Mouse (Mus musculus) liver, adult 2 months (tissue): ENCODE measurements around the gene St5. TPM values are rescaled to one million over a fixed set of nuclear protein-coding genes. Genes with fewer than 3 reads are reported as not detected.

Experiments used
- DNase-seq: peaks from one replicate; pipeline ENCODE4 v3.0.0-alpha.2; 2011; ENCODE audit warnings: low read depth, low spot score; ENCODE audit errors: extremely low read depth
- H3K27ac ChIP-seq: fragments of 200-500 bp; replicated peaks from 2 replicates; pipeline ENCODE4 v1.5.1; 2012; ENCODE audit warnings: low read depth, mild to moderate bottlenecking, control low read depth, inconsistent platforms, low read length; ENCODE audit not compliant: insufficient read depth
- H3K27me3 ChIP-seq: fragments of 200-500 bp; 2 replicates; pipeline ENCODE4 v1.6.1; 2012; ENCODE audit warnings: mild to moderate bottlenecking, moderate library complexity, low read length, inconsistent platforms; ENCODE audit not compliant: control insufficient read depth, insufficient read depth
- H3K36me3 ChIP-seq: fragments of 200-500 bp; 2 replicates; pipeline ENCODE4 v1.6.1; 2012; ENCODE audit warnings: low read length, inconsistent platforms; ENCODE audit not compliant: control insufficient read depth, insufficient read depth
- H3K4me1 ChIP-seq: fragments of 200-500 bp; 2 replicates; pipeline ENCODE4 v1.6.1; 2011; ENCODE audit warnings: low read length; ENCODE audit not compliant: control insufficient read depth, insufficient read depth
- H3K4me3 ChIP-seq: fragments of 200-500 bp; 2 replicates; pipeline ENCODE4 v1.5.1; 2011; ENCODE audit warnings: low read depth, mild to moderate bottlenecking, control low read depth, low read length, moderate library complexity; ENCODE audit not compliant: insufficient read depth
- H3K79me2 ChIP-seq: fragments of 200-500 bp; 2 replicates; pipeline ENCODE4 v1.6.1; 2012; ENCODE audit warnings: inconsistent platforms, mild to moderate bottlenecking, low read length, moderate library complexity; ENCODE audit not compliant: control insufficient read depth, insufficient read depth
- H3K9ac ChIP-seq: fragments of 200-500 bp; 2 replicates; pipeline ENCODE4 v1.6.1; 2012; ENCODE audit warnings: low read depth, mild to moderate bottlenecking, control low read depth, inconsistent platforms, low read length
- CTCF ChIP-seq: fragments of 200-500 bp; IDR thresholded peaks from 2 replicates; pipeline ENCODE4 v1.5.1; 2011; ENCODE audit warnings: low read depth, low read length, control low read depth
- POLR2A ChIP-seq: fragments of 200-500 bp; IDR thresholded peaks from 2 replicates; pipeline ENCODE4 v1.6.1; 2011; ENCODE audit warnings: low read length, control low read depth; ENCODE audit not compliant: insufficient read depth; ENCODE audit errors: extremely low read depth
- WGBS: fragments of 180-500 bp; shearing (Covaris S2); methylation state at CpG from one replicate; pipeline ENCODE4 v1.1.7; 2018; 5-methylcytosine and 5-hydroxymethylcytosine counted together
- polyA plus RNA-seq: library from polyadenylated mRNA; depleted of rRNA; stranded (reverse); fragments of >200 nt; gene quantifications from 2 replicates; pipeline ENCODE4 v1.2.3, GENCODE M21; 2012
- total RNA-seq: library from RNA; depleted of rRNA; stranded (reverse); fragments of >200 nt; gene quantifications from 2 replicates; pipeline ENCODE4 v1.2.3, GENCODE M21; 2014

Gene St5
- total and polyA plus RNA-seq, 2 experiments: 8.3 to 36.4 TPM

DNA sequence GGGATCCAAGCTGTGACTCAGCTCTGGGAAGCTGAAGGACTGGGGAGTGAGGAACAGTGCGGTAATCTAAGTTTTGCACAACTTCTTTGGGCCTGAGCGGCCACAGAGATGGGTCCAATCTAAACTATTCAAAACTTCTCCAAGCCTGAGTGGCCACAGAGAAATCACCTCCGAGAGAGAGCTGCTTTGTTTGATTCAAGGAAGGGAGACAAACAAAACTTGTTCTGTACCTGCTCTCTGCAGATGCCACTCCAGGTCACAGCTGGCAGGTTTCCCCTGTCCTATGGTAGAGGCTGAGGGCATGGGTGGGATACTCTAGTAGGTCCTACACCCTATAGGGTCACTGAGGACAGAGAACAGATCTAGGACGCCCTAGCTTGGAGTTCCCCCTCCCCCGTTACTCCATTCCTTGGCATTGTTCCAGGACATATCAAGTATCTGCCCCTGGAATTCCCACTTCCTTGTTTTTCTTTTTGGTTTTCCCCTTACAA lies 89.8 kb downstream of the St5 start:
- no peak for DNase-seq
- WGBS: 55% methylated on average over 5 of the region's 5 CpGs
- no peaks in the 10 kb centered on the region for H3K36me3 ChIP-seq
- H3K27ac ChIP-seq: no peak overlapping the region
- TF ChIP-seq CTCF (no peak), POLR2A (no peak)
- no peak overlapping the region for H3K9ac ChIP-seq
- H3K79me2 ChIP-seq: peaks cover 3% of the 10 kb centered on the region; the same call in 1 of the 2 replicates
- no peaks in the 10 kb centered on the region for H3K27me3 ChIP-seq
- H3K4me3 ChIP-seq: no peak overlapping the region
- peaks cover 5% of the 10 kb centered on the region for H3K4me1 ChIP-seq

DNA sequence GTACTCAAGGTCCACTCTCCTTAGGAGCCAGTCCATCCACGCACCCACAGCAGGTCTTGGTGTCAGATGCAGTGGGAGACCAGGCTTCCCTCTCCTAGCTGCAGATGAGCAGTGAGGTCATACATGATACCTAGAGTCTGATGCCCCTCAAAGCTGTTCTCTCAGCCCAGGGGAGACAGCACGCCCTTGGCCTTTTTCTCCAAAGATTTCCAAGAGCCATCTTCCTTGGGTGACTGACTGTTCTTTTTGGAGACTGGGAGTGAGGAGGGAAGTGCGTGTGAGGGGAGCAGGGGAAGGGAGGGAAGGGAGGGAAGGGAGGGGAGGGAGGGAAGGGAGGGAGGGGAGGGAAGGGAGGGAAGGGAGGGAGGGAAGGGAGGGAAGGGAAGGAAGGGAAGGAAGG lies 90.4 kb downstream of the St5 start:
- Histone ChIP-seq H3K27me3 (no peaks in the 10 kb centered on the region), H3K79me2 (peaks cover 5% of the 10 kb centered on the region; the same call in 1 of the 2 replicates), H3K4me3 (no peak overlapping the region), H3K27ac (no peak overlapping the region), H3K9ac (no peak overlapping the region), H3K36me3 (no peaks in the 10 kb centered on the region), H3K4me1 (peaks cover 5% of the 10 kb centered on the region)
- 86% methylated on average over 3 of the region's 3 CpGs for WGBS
- DNase-seq: no peak
- TF ChIP-seq POLR2A (no peak), CTCF (no peak)

DNA sequence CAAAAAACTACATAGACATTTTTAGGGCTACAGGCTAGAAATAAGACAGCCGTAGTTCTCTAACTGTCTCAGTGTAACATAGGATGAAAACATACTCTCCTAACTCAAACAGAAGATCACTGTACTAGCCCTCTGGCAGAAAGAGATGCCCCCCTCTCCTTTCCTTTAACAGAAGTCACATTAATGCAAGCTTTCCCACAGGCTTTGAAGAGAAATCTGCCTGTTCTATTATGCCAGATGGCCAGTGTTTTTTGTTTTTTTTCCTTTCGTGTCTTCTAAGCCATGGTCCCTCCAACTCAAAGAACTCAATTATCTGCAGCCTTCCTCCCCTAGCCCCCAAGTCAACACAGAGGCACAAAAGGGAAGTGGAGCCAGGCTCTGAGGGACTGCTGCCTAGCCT lies 90.9 kb downstream of the St5 start:
- 95% methylated on average over 2 of the region's 2 CpGs for WGBS
- Histone ChIP-seq H3K27ac (no peak overlapping the region), H3K79me2 (peaks cover 7% of the 10 kb centered on the region; the same call in 1 of the 2 replicates), H3K9ac (no peak overlapping the region), H3K4me3 (no peak overlapping the region), H3K27me3 (no peaks in the 10 kb centered on the region), H3K36me3 (no peaks in the 10 kb centered on the region), H3K4me1 (peaks cover 5% of the 10 kb centered on the region)
- no peak for TF ChIP-seq POLR2A
- no peak for TF ChIP-seq CTCF
- no peak for DNase-seq

DNA sequence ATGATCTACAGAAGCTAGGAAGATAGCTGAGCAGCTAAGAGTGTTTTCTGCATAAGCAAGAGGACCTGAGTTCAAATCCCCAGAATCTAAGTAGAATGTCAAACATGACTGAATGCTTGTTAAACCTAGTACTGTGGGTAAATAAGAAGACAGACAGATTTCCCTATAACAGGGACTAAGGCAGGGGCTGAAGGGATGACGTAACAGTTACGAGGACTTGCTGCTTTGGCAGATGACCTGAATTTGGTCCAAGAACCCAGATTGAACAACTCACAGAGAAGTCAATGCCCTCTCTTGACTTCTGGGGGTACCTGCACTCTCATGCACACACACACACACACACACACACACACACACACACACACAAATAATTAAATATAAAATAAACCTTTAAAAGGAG lies 93.1 kb downstream of the St5 start:
- no peak overlapping the region for H3K4me3 ChIP-seq
- no peak overlapping the region for H3K27ac ChIP-seq
- no peaks in the 10 kb centered on the region for H3K27me3 ChIP-seq
- WGBS: 24% methylated on average over 2 of the region's 2 CpGs
- peaks cover 7% of the 10 kb centered on the region; the same call in 1 of the 2 replicates for H3K79me2 ChIP-seq
- TF ChIP-seq POLR2A (no peak), CTCF (no peak)
- H3K4me1 ChIP-seq: peaks cover 5% of the 10 kb centered on the region
- no peaks in the 10 kb centered on the region for H3K36me3 ChIP-seq
- DNase-seq: peak; percentile 33
- no peak overlapping the region for H3K9ac ChIP-seq

DNA sequence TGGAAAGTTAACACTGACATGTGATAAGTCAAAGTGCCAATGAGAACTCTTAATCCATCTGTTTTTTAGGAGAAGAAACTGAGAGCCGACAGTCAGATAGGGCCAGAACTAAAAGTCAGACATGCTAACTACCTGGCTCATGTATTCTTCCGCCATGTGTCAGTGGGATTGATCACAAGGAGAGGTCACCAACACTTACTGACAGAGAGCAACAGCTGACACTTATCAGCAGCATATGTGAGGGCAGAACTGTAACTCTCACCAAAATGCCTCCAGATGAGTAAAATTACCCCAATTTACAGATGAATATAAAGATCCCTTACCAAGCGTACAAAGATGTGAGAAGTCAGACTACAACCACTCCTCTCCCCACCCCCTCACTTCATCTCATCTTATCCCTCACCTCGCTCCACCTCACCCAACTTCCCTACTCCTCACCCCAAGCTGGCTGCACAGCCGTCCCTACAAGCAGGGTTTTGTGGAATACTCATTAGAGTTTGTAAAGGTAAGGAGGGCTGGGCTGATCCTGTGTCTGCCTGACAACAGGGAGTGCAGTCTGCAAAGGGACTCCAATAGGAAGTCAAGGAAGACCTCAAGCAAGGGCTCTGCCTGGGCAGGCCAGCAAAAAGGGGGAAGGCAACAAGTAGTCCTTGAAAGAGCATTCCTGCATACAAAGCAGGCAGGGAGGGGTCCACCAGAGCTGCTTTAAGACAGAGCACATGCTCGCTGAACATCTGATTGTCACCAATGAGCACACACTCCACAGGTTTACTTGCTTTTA lies 93.7 kb downstream of the St5 start:
- Histone ChIP-seq H3K9ac (no peak overlapping the region), H3K79me2 (peaks cover 4% of the 10 kb centered on the region; the same call in 1 of the 2 replicates), H3K27me3 (no peaks in the 10 kb centered on the region), H3K27ac (no peak overlapping the region), H3K36me3 (no peaks in the 10 kb centered on the region), H3K4me3 (no peak overlapping the region), H3K4me1 (peaks cover 3% of the 10 kb centered on the region)
- 89% methylated on average over 6 of the region's 6 CpGs for WGBS
- no peak for TF ChIP-seq CTCF
- no peak for TF ChIP-seq POLR2A
- no peak for DNase-seq

DNA sequence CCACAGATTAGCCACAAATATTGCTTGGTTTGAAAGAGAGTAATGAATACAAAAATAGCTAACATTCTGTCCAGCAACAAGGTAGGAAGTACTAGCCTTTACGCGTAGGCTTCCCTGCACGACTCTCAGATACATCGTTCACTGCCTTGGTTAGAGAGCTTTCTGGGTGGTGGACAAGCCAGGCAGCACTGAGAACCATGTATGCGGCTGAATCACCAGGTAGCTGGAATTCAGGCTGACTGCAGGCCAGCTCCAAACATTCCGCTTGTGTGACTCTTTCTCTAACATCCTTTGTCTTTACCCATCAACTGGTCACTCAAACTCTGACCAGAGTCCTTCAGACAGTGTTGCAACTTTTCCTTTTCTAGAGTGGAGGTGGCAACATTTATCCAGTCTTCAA lies 94.6 kb downstream of the St5 start:
- Histone ChIP-seq H3K4me1 (peaks cover 3% of the 10 kb centered on the region), H3K27me3 (no peaks in the 10 kb centered on the region), H3K79me2 (peaks cover 4% of the 10 kb centered on the region; the same call in 1 of the 2 replicates), H3K9ac (no peak overlapping the region), H3K27ac (no peak overlapping the region), H3K36me3 (no peaks in the 10 kb centered on the region), H3K4me3 (no peak overlapping the region)
- DNase-seq: no peak
- TF ChIP-seq POLR2A: no peak
- no peak for TF ChIP-seq CTCF
- 90% methylated on average over 6 of the region's 6 CpGs for WGBS
